Mouse (Mus musculus) CH12.LX (cell line): ENCODE measurements around the gene Rerg. TPM values are rescaled to one million over a fixed set of nuclear protein-coding genes. Genes with fewer than 3 reads are reported as not detected.

Source experiments
- DNase-seq: peaks from one replicate; pipeline ENCODE4 v3.0.0-alpha.2; 2013; ENCODE audit errors: extremely low read depth
- H3K27ac ChIP-seq: 2 replicates; pipeline ENCODE4 v1.5.1; 2012; ENCODE audit warnings: low read depth, mild to moderate bottlenecking, control low read depth, moderate library complexity; ENCODE audit not compliant: insufficient read depth
- H3K27me3 ChIP-seq: replicated peaks from 2 replicates; pipeline ENCODE3; 2012; ENCODE audit warnings: inconsistent platforms
- H3K36me3 ChIP-seq, 2 experiments: replicated peaks in 1 of 2; 2 replicates each; pipeline versions ENCODE3 to v1.6.1; 2012; ENCODE audit warnings: inconsistent platforms in 1 of 2, low read length in 1 of 2, mild to moderate bottlenecking in 1 of 2, mixed read lengths in 1 of 2, moderate library complexity in 1 of 2; ENCODE audit not compliant: control insufficient read depth in 1 of 2, insufficient read depth in 1 of 2
- H3K4me1 ChIP-seq, 2 experiments: 2 replicates each; pipeline ENCODE4 v1.6.1; 2012; ENCODE audit warnings: inconsistent platforms in 1 of 2, moderate library complexity in 1 of 2; ENCODE audit not compliant: insufficient read depth in 2 of 2, control insufficient read depth in 1 of 2
- H3K4me2 ChIP-seq: 2 replicates; pipeline ENCODE4 v1.6.1; 2012; ENCODE audit warnings: low read depth, mild to moderate bottlenecking, control low read depth; ENCODE audit not compliant: poor library complexity, insufficient read depth, severe bottlenecking
- H3K4me3 ChIP-seq, 3 experiments: fragments of 150-350 bp in 1 of 3; sonication (generic) in 1 of 3; replicated peaks in 1 of 3; 2 replicates each; pipeline versions ENCODE3 to v1.5.1; 2011 to 2012; ENCODE audit warnings: low read depth in 2 of 3, low read length in 2 of 3, mild to moderate bottlenecking in 2 of 3, moderate library complexity in 2 of 3, control low read depth in 1 of 3, improper control_type of control experiment in 1 of 3, inconsistent platforms in 1 of 3, mixed read lengths in 1 of 3; ENCODE audit not compliant: poor library complexity in 1 of 3
- H3K79me2 ChIP-seq: replicated peaks from 2 replicates; pipeline ENCODE4 v1.6.1; 2012; ENCODE audit warnings: mild to moderate bottlenecking, moderate library complexity; ENCODE audit not compliant: control insufficient read depth, poor library complexity, insufficient read depth, severe bottlenecking; ENCODE audit errors: extremely low read depth
- H3K9ac ChIP-seq: 2 replicates; pipeline ENCODE4 v1.6.1; 2012; ENCODE audit warnings: low read depth, mild to moderate bottlenecking, control low read depth, moderate library complexity; ENCODE audit not compliant: insufficient read depth
- H3K9me3 ChIP-seq: replicated peaks from 2 replicates; pipeline ENCODE3; 2012; ENCODE audit warnings: low read length, inconsistent platforms, mixed read lengths
- BHLHE40 ChIP-seq: IDR thresholded peaks from 2 replicates; pipeline ENCODE4 v1.6.1; 2011; ENCODE audit warnings: mild to moderate bottlenecking, low read depth, low read length, improper control_type of control experiment
- CHD2 ChIP-seq: IDR thresholded peaks from 2 replicates; pipeline ENCODE4 v1.6.1; 2011; ENCODE audit warnings: low read length, improper control_type of control experiment
- ELF1 ChIP-seq: IDR thresholded peaks from 2 replicates; pipeline ENCODE4 v1.6.1; 2014; ENCODE audit warnings: low read depth, mild to moderate bottlenecking, inconsistent platforms, low read length, improper control_type of control experiment
- IRF4 ChIP-seq: IDR thresholded peaks from 2 replicates; pipeline ENCODE4 v1.6.1; 2014; ENCODE audit warnings: low read depth, mild to moderate bottlenecking, inconsistent platforms, low read length, improper control_type of control experiment
- JUN ChIP-seq: IDR thresholded peaks from 2 replicates; pipeline ENCODE4 v1.6.1; 2011; ENCODE audit warnings: low read depth, mild to moderate bottlenecking, low read length, improper control_type of control experiment, moderate library complexity; ENCODE audit not compliant: insufficient read depth
- MAZ ChIP-seq: IDR thresholded peaks from 2 replicates; pipeline ENCODE4 v1.6.1; 2012; ENCODE audit warnings: low read depth, mild to moderate bottlenecking, inconsistent platforms, low read length, improper control_type of control experiment, moderate library complexity
- MEF2A ChIP-seq: IDR thresholded peaks from 2 replicates; pipeline ENCODE4 v1.6.1; 2014; ENCODE audit warnings: low read depth, mild to moderate bottlenecking, inconsistent platforms, low read length, improper control_type of control experiment, borderline replicate concordance
- MYC ChIP-seq: IDR thresholded peaks from 2 replicates; pipeline ENCODE4 v1.6.1; 2011; ENCODE audit warnings: low read depth, mild to moderate bottlenecking, improper control_type of control experiment, low read length
- NELFE ChIP-seq: IDR thresholded peaks from 2 replicates; pipeline ENCODE4 v1.6.1; 2011; ENCODE audit warnings: low read depth, low read length, improper control_type of control experiment
- NRF1 ChIP-seq: IDR thresholded peaks from 2 replicates; pipeline ENCODE4 v1.6.1; 2014; ENCODE audit warnings: low read depth, mild to moderate bottlenecking, inconsistent platforms, low read length, improper control_type of control experiment, moderate library complexity
- PAX5 ChIP-seq: IDR thresholded peaks from 2 replicates; pipeline ENCODE4 v1.6.1; 2012; ENCODE audit warnings: low read length, inconsistent platforms, mixed read lengths
- POLR2A ChIP-seq: IDR thresholded peaks from 2 replicates; pipeline ENCODE4 v1.6.1; 2011; ENCODE audit warnings: low read depth, mild to moderate bottlenecking, improper control_type of control experiment, low read length
- POLR2AphosphoS2 ChIP-seq: IDR thresholded peaks from 2 replicates; pipeline ENCODE4 v1.6.1; 2011; ENCODE audit warnings: low read depth, low read length, improper control_type of control experiment
- RAD21 ChIP-seq: IDR thresholded peaks from 2 replicates; pipeline ENCODE4 v1.6.1; 2011; ENCODE audit warnings: low read depth, mild to moderate bottlenecking, low read length, improper control_type of control experiment, moderate library complexity
- SIN3A ChIP-seq: IDR thresholded peaks from 2 replicates; pipeline ENCODE4 v1.6.1; 2012; ENCODE audit warnings: low read length, improper control_type of control experiment, inconsistent platforms
- SMC3 ChIP-seq: IDR thresholded peaks from 2 replicates; pipeline ENCODE4 v1.6.1; 2011; ENCODE audit warnings: low read depth, low read length, improper control_type of control experiment
- TBP ChIP-seq: conservative IDR thresholded peaks from 2 replicates; pipeline ENCODE4 v1.6.1; 2011; ENCODE audit warnings: low read depth, low read length, improper control_type of control experiment
- UBTF ChIP-seq: IDR thresholded peaks from 2 replicates; pipeline ENCODE4 v1.6.1; 2012; ENCODE audit warnings: low read depth, mild to moderate bottlenecking, inconsistent platforms, low read length, improper control_type of control experiment, moderate library complexity
- ZKSCAN1 ChIP-seq: IDR thresholded peaks from 2 replicates; pipeline ENCODE4 v1.6.1; 2012; ENCODE audit warnings: low read depth, inconsistent platforms, low read length, improper control_type of control experiment, borderline replicate concordance
- ZMIZ1 ChIP-seq: IDR thresholded peaks from 2 replicates; pipeline ENCODE4 v1.6.1; 2012; ENCODE audit warnings: low read depth, mild to moderate bottlenecking, inconsistent platforms, low read length, improper control_type of control experiment
- dilution Hi-C: fragments of 300-500 bp; cut with MboI; formaldehyde crosslinking; loops from 2 replicates; pipeline ENCODE4 v1.14.3; 2020; ENCODE audit warnings: low sequenced_read_pairs; ENCODE audit not compliant: extremely low pct_unique_long_range_greater_than_20kb, extremely low pct_ligation_motif_present
- in situ Hi-C: fragments of 300-500 bp; cut with MboI; formaldehyde crosslinking; loops from 3 replicates; pipeline ENCODE4 v1.14.3; 2019; ENCODE audit warnings: low sequenced_read_pairs, low pct_ligation_motif_present, low pct_unique_long_range_greater_than_20kb, mixed read lengths
- polyA plus RNA-seq: library from polyadenylated mRNA; unstranded; fragments of >175 nt; gene quantifications from 2 replicates; pipeline ENCODE4 v1.2.1, GENCODE M21; 2012; ENCODE audit warnings: low read depth; ENCODE audit not compliant: insufficient read length
- total RNA-seq, 2 experiments: library from RNA; depleted of rRNA; stranded (reverse); fragments of 300-350 nt in 1 of 2; fragments of >200 nt in 1 of 2; gene quantifications; 2 replicates each; pipeline ENCODE4 v1.2.3; 2012 to 2014

Gene Rerg
- total and polyA plus RNA-seq, 3 experiments: not detected

GRCm38 (mm10) chr6:137138822-137139221 lies 31.5 kb downstream of the Rerg start:
- TF ChIP-seq UBTF: no peak
- TF ChIP-seq NELFE: no peak
- TF ChIP-seq ELF1: no peak
- TF ChIP-seq MYC: no peak
- no peak for TF ChIP-seq NRF1
- TF ChIP-seq POLR2AphosphoS2: no peak
- no peak for TF ChIP-seq IRF4
- no peak for TF ChIP-seq POLR2A
- no peak for TF ChIP-seq MEF2A
- no peak for TF ChIP-seq ZMIZ1
- no peak for TF ChIP-seq TBP
- no peak for TF ChIP-seq ZKSCAN1
- TF ChIP-seq BHLHE40: no peak
- TF ChIP-seq CHD2: no peak
- no peak for TF ChIP-seq RAD21
- Histone ChIP-seq H3K79me2 (no peaks in the 10 kb centered on the region), H3K4me3 (no peak overlapping the region), H3K9me3 (no peaks in the 10 kb centered on the region), H3K27ac (no peak overlapping the region), H3K36me3 (no peaks in the 10 kb centered on the region), H3K4me2 (no peak overlapping the region), H3K9ac (no peak overlapping the region), H3K27me3 (no peaks in the 10 kb centered on the region), H3K4me1 (peaks cover 3 to 12% of the 10 kb centered on the region in 2 experiments; a peak in 3 of 4 replicates)
- dilution Hi-C loops (no loop called here), in situ Hi-C loops (no loop called here)
- no peak for DNase-seq

- Histone ChIP-seq H3K79me2 (no peaks in the 10 kb centered on the region), H3K9ac (no peak overlapping the region), H3K27ac (no peak overlapping the region), H3K4me3 (no peak overlapping the region), H3K4me2 (no peak overlapping the region), H3K36me3 (no peaks in the 10 kb centered on the region), H3K27me3 (no peaks in the 10 kb centered on the region), H3K9me3 (no peaks in the 10 kb centered on the region), H3K4me1 (peaks cover 3 to 12% of the 10 kb centered on the region in 2 experiments; a peak in 3 of 4 replicates)
- dilution Hi-C loops (no loop called here), in situ Hi-C loops (no loop called here)
- no peak for DNase-seq
- TF ChIP-seq MYC: no peak
- no peak for TF ChIP-seq PAX5
- no peak for TF ChIP-seq RAD21
- TF ChIP-seq CHD2: no peak
- TF ChIP-seq UBTF: no peak
- TF ChIP-seq NELFE: no peak
- TF ChIP-seq SIN3A: no peak
- no peak for TF ChIP-seq MAZ
- no peak for TF ChIP-seq ZKSCAN1
- no peak for TF ChIP-seq SMC3
- no peak for TF ChIP-seq IRF4
- no peak for TF ChIP-seq JUN
- no peak for TF ChIP-seq ZMIZ1
Observed at GRCm38 (mm10) chr6:137138391-137138790, 31.9 kb downstream of the Rerg start.
